Mouse (Mus musculus): ENCODE results near the gene Olfr1164. TPM values are rescaled to one million over a fixed set of nuclear protein-coding genes. Genes with fewer than 3 reads are reported as not detected.

Olfr1164 gene
- not detected for total RNA-seq (2021)

- DNase-seq: no peak
Observed at GRCm38 (mm10) chr2:88093866-88094265, at the start of gene Olfr1164. TSS of gene Olfr1164 (minus strand) at chr2:88093966.

DNA sequence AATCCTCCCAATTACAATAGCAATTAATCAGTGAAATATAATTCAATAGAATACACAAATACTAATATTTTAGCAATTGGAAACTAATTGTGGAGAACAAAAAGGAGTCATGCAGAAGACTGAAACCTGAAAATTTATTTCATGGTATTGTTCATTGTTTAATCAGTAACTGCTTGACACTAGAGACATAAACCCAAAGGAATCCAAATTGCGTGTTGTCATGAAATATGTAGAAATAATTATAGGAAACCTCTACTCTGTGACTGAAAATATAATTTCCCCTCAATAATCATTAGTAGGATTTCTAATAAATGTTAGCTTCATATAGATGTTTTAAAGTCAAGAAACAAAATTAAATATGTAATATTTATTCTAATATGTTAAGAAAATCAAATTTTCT, 34.4 kb upstream of the Olfr1164 start, which contains the start of gene Olfr1166:
Olfr1166 (minus strand) TSS at position 101 of the 400 bp plus-strand sequence.
- DNase-seq: no peak

- no peak for DNase-seq
Observed at GRCm38 (mm10) chr2:88071730-88072129, 22.0 kb downstream of the Olfr1164 start, which contains the start of gene Olfr1163. TSS of gene Olfr1163 (minus strand) at chr2:88071830.

DNA sequence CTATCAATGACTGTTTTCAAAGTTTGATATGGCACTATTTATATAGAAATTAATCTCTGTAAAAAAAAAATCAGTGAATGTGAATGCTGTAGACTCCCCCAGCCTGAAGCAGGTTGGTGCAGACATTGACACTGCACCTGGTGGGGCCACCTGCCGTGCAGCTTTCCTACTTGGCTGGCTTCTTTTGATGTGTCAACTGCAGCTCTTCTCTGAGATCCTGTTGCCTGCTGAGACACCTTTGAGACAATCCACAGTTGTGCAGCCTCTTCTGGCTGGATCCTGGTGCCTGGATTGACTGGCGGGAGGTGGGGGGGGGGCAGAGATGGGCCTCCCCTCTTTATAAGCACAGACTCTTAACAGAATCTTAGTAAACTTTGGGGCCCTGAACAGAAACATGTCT, 30.2 kb downstream of the Olfr1164 start:
- DNase-seq: no peak

- DNase-seq: no peak
Observed at GRCm38 (mm10) chr2:88051029-88051428, 42.7 kb downstream of the Olfr1164 start, which contains the start of gene Olfr1162. TSS of gene Olfr1162 (minus strand) at chr2:88051129.

Other genes with a start within 250 kb of the Olfr1164 start
- gene Olfr1150-ps1, start 250.0 kb downstream of the Olfr1164 start, total RNA-seq (2021): not detected
- gene Olfr1151, start 238.1 kb downstream of the Olfr1164 start, total RNA-seq (2021): not detected
- gene Olfr1152, start 227.5 kb downstream of the Olfr1164 start, total RNA-seq (2021): not detected
- not detected for gene Olfr1153, start 199.0 kb downstream of the Olfr1164 start, total RNA-seq (2021)
- not detected for gene Olfr1154, start 188.8 kb downstream of the Olfr1164 start, total RNA-seq (2021)
- not detected for gene Olfr1155, start 148.8 kb downstream of the Olfr1164 start, total RNA-seq (2021)
- under 1 TPM in 1 of 2 experiments, not detected in 1; 0.10 TPM for gene Olfr1156, start 140.9 kb downstream of the Olfr1164 start, total RNA-seq (2021)
- not detected for gene Olfr1157, start 125.7 kb downstream of the Olfr1164 start, total RNA-seq (2021)
- not detected for gene Olfr74, start 119.3 kb downstream of the Olfr1164 start, total RNA-seq (2021)
- not detected for gene Olfr1158, start 103.9 kb downstream of the Olfr1164 start, total RNA-seq (2021)
- not detected for gene Olfr1160, start 85.7 kb downstream of the Olfr1164 start, total RNA-seq (2021)
- not detected for gene Olfr1161, start 71.2 kb downstream of the Olfr1164 start, total RNA-seq (2021)
- gene Olfr73, start 56.3 kb downstream of the Olfr1164 start, total RNA-seq (2021): not detected
- gene Olfr1162, start 42.8 kb downstream of the Olfr1164 start, total RNA-seq (2021): not detected
- not detected for gene Olfr1163, start 22.1 kb downstream of the Olfr1164 start, total RNA-seq (2021)
- gene Olfr1166, start 34.3 kb upstream of the Olfr1164 start, total RNA-seq (2021): not detected
- not detected for gene Olfr1167, start 61.2 kb upstream of the Olfr1164 start, total RNA-seq (2021)
- gene Olfr1168, start 87.9 kb upstream of the Olfr1164 start, total RNA-seq (2021): not detected
- gene Olfr1170, start 134.4 kb upstream of the Olfr1164 start, total RNA-seq (2021): not detected
- not detected for gene Olfr1173, start 185.9 kb upstream of the Olfr1164 start, total RNA-seq (2021)
- gene Olfr1174-ps, start 221.2 kb upstream of the Olfr1164 start, total RNA-seq (2021): not detected
- gene Olfr1175-ps, start 233.2 kb upstream of the Olfr1164 start, total RNA-seq (2021): not detected
- not detected for gene Olfr1176, start 242.8 kb upstream of the Olfr1164 start, total RNA-seq (2021)